Comparison of ENCODE assay signal across 1 mouse cellular context in the genomic region with DNA sequence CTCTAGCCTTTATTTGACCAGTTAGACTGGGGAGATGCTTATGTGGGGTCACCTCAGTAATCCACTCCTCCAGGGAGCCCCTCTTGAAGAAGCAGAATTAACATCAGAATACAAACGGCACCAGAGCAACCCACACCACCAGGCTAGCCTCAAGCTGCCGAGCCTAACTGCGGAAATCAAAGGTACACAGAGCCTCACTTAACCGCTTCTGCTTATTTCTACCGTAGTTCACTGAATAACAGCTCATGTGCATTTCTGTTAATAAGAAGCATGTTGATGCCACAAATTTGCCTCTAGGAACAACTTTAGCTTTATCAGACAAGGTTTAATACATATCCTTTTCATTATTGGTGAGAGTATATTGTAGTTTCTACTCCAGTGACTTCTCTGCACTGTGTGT.
TF ChIP-seq lines count a peak whose summit lies in the region.

No protein-coding gene starts in this region.

TF ChIP-seq in MEL, 35 proteins besides CTCF, POLR2A, EP300 and RAD21 (continued from another document):
- TF ChIP-seq MEF2A (IDR thresholded peaks at IDR 0.05; ENCODE audit: extremely low read depth, insufficient replicate concordance, low read depth, low read length, poor library complexity, severe bottlenecking) (no peak), ZNF384 (IDR thresholded peaks at IDR 0.05; ENCODE audit: low read depth, low read length) (no peak), POLR2AphosphoS5 (IDR thresholded peaks at IDR 0.05; ENCODE audit: borderline replicate concordance, low read depth, low read length) (no peak), ZC3H11A (IDR thresholded peaks at IDR 0.05; ENCODE audit: low read depth, low read length) (no peak), MAFK (IDR thresholded peaks at IDR 0.05; ENCODE audit: borderline replicate concordance, low read depth, low read length) (0 out of 2 replicates have a peak, but pooled peaks have one; percentile 24), MXI1 (IDR thresholded peaks at IDR 0.05; ENCODE audit: low read depth, low read length) (peak; percentile 100), GATA1 (IDR thresholded peaks at IDR 0.05; ENCODE audit: low read depth, low read length) (no peak), UBTF (IDR thresholded peaks at IDR 0.05; ENCODE audit: borderline replicate concordance, insufficient read depth, low read depth, low read length) (0 out of 2 replicates have a peak, but pooled peaks have one; percentile 48), NELFE (IDR thresholded peaks at IDR 0.05; ENCODE audit: low read depth, low read length) (no peak), POLR2AphosphoS2 (IDR thresholded peaks at IDR 0.05; ENCODE audit: low read length) (no peak), ZMIZ1 (IDR thresholded peaks at IDR 0.05; ENCODE audit: low read depth, low read length) (0 out of 2 replicates have a peak, but pooled peaks have one; percentile 61), USF1 (IDR thresholded peaks at IDR 0.05; ENCODE audit: low read depth, low read length) (no peak)
TF ChIP-seq in MEL: peak in this region for 10.
